Mouse (Mus musculus) liver, embryonic 13.5 days (tissue): ENCODE data around the gene Slc47a2. TPM values are rescaled to one million over a fixed set of nuclear protein-coding genes. Genes with fewer than 3 reads are reported as not detected.

Experiments used
- ATAC-seq: fragments of 200-750 bp; cut with Nextera tagmentation; 2 replicates; pipeline ENCODE4 v1.8.0; 2017; ENCODE audit warnings: low read depth, mild to moderate bottlenecking, moderate number of reproducible peaks, moderate library complexity
- DNase-seq: peaks from one replicate; pipeline ENCODE4 v3.0.0; 2022
- H3K27ac ChIP-seq: fragments of 300-500 bp; sonication (generic); 2 replicates; pipeline ENCODE4 v1.5.1; 2015; ENCODE audit warnings: moderate library complexity, mild to moderate bottlenecking, inconsistent platforms
- H3K27me3 ChIP-seq: fragments of 300-500 bp; sonication (generic); 2 replicates; pipeline ENCODE4 v1.6.1; 2015; ENCODE audit warnings: mild to moderate bottlenecking, inconsistent platforms
- H3K36me3 ChIP-seq: fragments of 300-500 bp; sonication (generic); 2 replicates; pipeline ENCODE4 v1.6.1; 2015; ENCODE audit warnings: mild to moderate bottlenecking, inconsistent platforms
- H3K4me1 ChIP-seq: fragments of 300-500 bp; sonication (generic); replicated peaks from 2 replicates; pipeline ENCODE4 v1.6.1; 2015; ENCODE audit warnings: inconsistent platforms
- H3K4me2 ChIP-seq: fragments of 300-500 bp; sonication (generic); 2 replicates; pipeline ENCODE4 v1.6.1; 2015; ENCODE audit warnings: inconsistent platforms, mild to moderate bottlenecking, moderate library complexity
- H3K4me3 ChIP-seq: fragments of 300-500 bp; sonication (generic); replicated peaks from 2 replicates; pipeline ENCODE4 v1.5.1; 2015; ENCODE audit warnings: mild to moderate bottlenecking, inconsistent platforms
- H3K9ac ChIP-seq: fragments of 300-500 bp; sonication (generic); 2 replicates; pipeline ENCODE4 v1.6.1; 2015; ENCODE audit warnings: mild to moderate bottlenecking, inconsistent platforms
- H3K9me3 ChIP-seq: fragments of 300-500 bp; sonication (generic); replicated peaks from 2 replicates; pipeline ENCODE4 v1.6.1; 2016; ENCODE audit warnings: inconsistent platforms
- WGBS: fragments of 180-500 bp; shearing (Covaris S2); methylation state at CpG from one replicate; pipeline ENCODE4 v1.1.7; 2015; ENCODE audit not compliant: insufficient replicate concordance; 5-methylcytosine and 5-hydroxymethylcytosine counted together
- polyA plus RNA-seq: library from polyadenylated mRNA; unstranded; fragments of >200 nt; fragmentation: Nextera tagmentation; extraction: Ambion mirVana; gene quantifications from 2 replicates; pipeline ENCODE4 v1.2.1, GENCODE M21; 2015

Gene Slc47a2
- polyA plus RNA-seq, 1 experiment from 2014 or later = 0.09 TPM

- no peak overlapping the region for H3K4me2 ChIP-seq
- no peaks in the 10 kb centered on the region for H3K9me3 ChIP-seq
- peaks cover 5% of the 10 kb centered on the region; the same call in 1 of the 2 replicates for H3K4me1 ChIP-seq
- no peak for DNase-seq
- no peak for ATAC-seq
- H3K27me3 ChIP-seq = peaks cover 52% of the 10 kb centered on the region
- no peak overlapping the region for H3K27ac ChIP-seq
- WGBS = 59% methylated on average over 4 of the region's 4 CpGs
- no peak overlapping the region for H3K9ac ChIP-seq
- no peaks in the 10 kb centered on the region for H3K36me3 ChIP-seq
- no peak overlapping the region for H3K4me3 ChIP-seq
These were observed 1.4 kb downstream of the Slc47a2 start for GRCm38 (mm10) chr11:61341233-61341632.

GRCm38 (mm10) chr11:61340374-61340773, 2.3 kb downstream of the Slc47a2 start:
- H3K36me3 ChIP-seq = no peaks in the 10 kb centered on the region
- H3K4me2 ChIP-seq = no peak overlapping the region
- H3K27ac ChIP-seq = no peak overlapping the region
- no peak overlapping the region for H3K9ac ChIP-seq
- no peak overlapping the region for H3K4me3 ChIP-seq
- 56% methylated on average over 4 of the region's 4 CpGs for WGBS
- ATAC-seq (no peak), DNase-seq (no peak)
- H3K9me3 ChIP-seq = no peaks in the 10 kb centered on the region
- peaks cover 45% of the 10 kb centered on the region for H3K27me3 ChIP-seq
- peaks cover 5% of the 10 kb centered on the region; the same call in 1 of the 2 replicates for H3K4me1 ChIP-seq

- Histone ChIP-seq H3K4me2 (no peak overlapping the region), H3K9me3 (no peaks in the 10 kb centered on the region), H3K27me3 (peaks cover 24% of the 10 kb centered on the region), H3K9ac (no peak overlapping the region), H3K4me1 (peaks cover 4% of the 10 kb centered on the region; the same call in 1 of the 2 replicates), H3K36me3 (no peaks in the 10 kb centered on the region), H3K4me3 (no peak overlapping the region), H3K27ac (no peak overlapping the region)
- DNase-seq (no peak), ATAC-seq (no peak)
- 59% methylated on average over 10 of the region's 10 CpGs for WGBS
These were observed 5.1 kb downstream of the Slc47a2 start for GRCm38 (mm10) chr11:61337586-61337985.

- H3K9me3 ChIP-seq = no peaks in the 10 kb centered on the region
- H3K4me1 ChIP-seq = peaks cover 7% of the 10 kb centered on the region; the same call in 1 of the 2 replicates
- no peak overlapping the region for H3K4me3 ChIP-seq
- peaks cover 4% of the 10 kb centered on the region; the same call in 1 of the 2 replicates for H3K27me3 ChIP-seq
- 45% methylated on average over 10 of the region's 10 CpGs for WGBS
- ATAC-seq = no peak
- no peak for DNase-seq
- H3K36me3 ChIP-seq = no peaks in the 10 kb centered on the region
- no peak overlapping the region for H3K4me2 ChIP-seq
- H3K27ac ChIP-seq = no peak overlapping the region
- H3K9ac ChIP-seq = no peak overlapping the region
These were observed 21.6 kb downstream of the Slc47a2 start for GRCm38 (mm10) chr11:61320904-61321687.

- no peak overlapping the region for H3K9ac ChIP-seq
- WGBS = 56% methylated on average over 3 of the region's 3 CpGs
- H3K9me3 ChIP-seq = no peaks in the 10 kb centered on the region
- ATAC-seq = no peak
- H3K4me2 ChIP-seq = no peak overlapping the region
- H3K4me3 ChIP-seq = no peak overlapping the region
- no peaks in the 10 kb centered on the region for H3K36me3 ChIP-seq
- peaks cover 7% of the 10 kb centered on the region; the same call in 1 of the 2 replicates for H3K4me1 ChIP-seq
- no peak for DNase-seq
- no peak overlapping the region for H3K27ac ChIP-seq
- H3K27me3 ChIP-seq = peaks cover 4% of the 10 kb centered on the region; the same call in 1 of the 2 replicates
These were observed 22.6 kb downstream of the Slc47a2 start for GRCm38 (mm10) chr11:61319923-61320567.

GRCm38 (mm10) chr11:61319233-61319922, 23.3 kb downstream of the Slc47a2 start:
- no peak overlapping the region for H3K4me2 ChIP-seq
- WGBS = 51% methylated on average over 12 of the region's 12 CpGs
- ATAC-seq (no peak), DNase-seq (no peak)
- no peak overlapping the region for H3K9ac ChIP-seq
- no peaks in the 10 kb centered on the region for H3K9me3 ChIP-seq
- no peak overlapping the region for H3K27ac ChIP-seq
- no peaks in the 10 kb centered on the region for H3K36me3 ChIP-seq
- H3K27me3 ChIP-seq = 0 out of 2 replicates have a peak, but pooled peaks cover 4% of the 10 kb centered on the region
- no peak overlapping the region for H3K4me3 ChIP-seq
- H3K4me1 ChIP-seq = peaks cover 7% of the 10 kb centered on the region; the same call in 1 of the 2 replicates

GRCm38 (mm10) chr11:61316864-61317263, 25.8 kb downstream of the Slc47a2 start:
- no peak for DNase-seq
- WGBS = 47% methylated on average over 2 of the region's 2 CpGs

GRCm38 (mm10) chr11:61310321-61310720, 32.3 kb downstream of the Slc47a2 start:
- H3K27me3 ChIP-seq = no peaks in the 10 kb centered on the region
- H3K4me3 ChIP-seq = no peak overlapping the region
- no peak overlapping the region for H3K27ac ChIP-seq
- H3K9me3 ChIP-seq = no peaks in the 10 kb centered on the region
- H3K36me3 ChIP-seq = no peaks in the 10 kb centered on the region
- ATAC-seq (no peak), DNase-seq (no peak)
- 44% methylated on average over 7 of the region's 7 CpGs for WGBS
- H3K4me1 ChIP-seq = peaks cover 25% of the 10 kb centered on the region; the same call in 1 of the 2 replicates
- H3K4me2 ChIP-seq = 0 out of 2 replicates have a peak overlapping the region, but pooled peaks have one; percentile 24
- H3K9ac ChIP-seq = no peak overlapping the region

More at GRCm38 (mm10) chr11:61316864-61317263, 25.8 kb downstream of the Slc47a2 start:
- Histone ChIP-seq H3K4me3 (no peak overlapping the region), H3K27ac (no peak overlapping the region), H3K9me3 (no peaks in the 10 kb centered on the region), H3K4me2 (no peak overlapping the region), H3K27me3 (0 out of 2 replicates have a peak, but pooled peaks cover 4% of the 10 kb centered on the region), H3K9ac (no peak overlapping the region), H3K4me1 (peaks cover 15% of the 10 kb centered on the region; the same call in 1 of the 2 replicates), H3K36me3 (no peaks in the 10 kb centered on the region)
- no peak for ATAC-seq

GRCm38 (mm10) chr11:61309831-61310230, 32.8 kb downstream of the Slc47a2 start:
- no peaks in the 10 kb centered on the region for H3K36me3 ChIP-seq
- H3K27ac ChIP-seq = no peak overlapping the region
- H3K27me3 ChIP-seq = no peaks in the 10 kb centered on the region
- H3K4me1 ChIP-seq = peaks cover 25% of the 10 kb centered on the region; the same call in 1 of the 2 replicates
- no peak overlapping the region for H3K4me2 ChIP-seq
- DNase-seq (no peak), ATAC-seq (no peak)
- 55% methylated on average over 12 of the region's 12 CpGs for WGBS
- no peak overlapping the region for H3K4me3 ChIP-seq
- H3K9me3 ChIP-seq = no peaks in the 10 kb centered on the region
- no peak overlapping the region for H3K9ac ChIP-seq

GRCm38 (mm10) chr11:61307795-61308194, 34.9 kb downstream of the Slc47a2 start:
- DNase-seq = peak; percentile 23
- Histone ChIP-seq H3K9ac (no peak overlapping the region), H3K27me3 (no peaks in the 10 kb centered on the region), H3K4me2 (no peak overlapping the region), H3K4me3 (no peak overlapping the region), H3K9me3 (no peaks in the 10 kb centered on the region), H3K27ac (no peak overlapping the region), H3K4me1 (peaks cover 16% of the 10 kb centered on the region; the same call in 1 of the 2 replicates), H3K36me3 (no peaks in the 10 kb centered on the region)
- WGBS = 27% methylated on average over 7 of the region's 7 CpGs
- ATAC-seq = peak; percentile 79; the same call in 1 of the 2 replicates

- Histone ChIP-seq H3K36me3 (no peaks in the 10 kb centered on the region), H3K9ac (no peak overlapping the region), H3K4me3 (no peak overlapping the region), H3K27me3 (no peaks in the 10 kb centered on the region), H3K27ac (no peak overlapping the region), H3K4me2 (no peak overlapping the region), H3K9me3 (no peaks in the 10 kb centered on the region), H3K4me1 (peaks cover 19% of the 10 kb centered on the region)
- ATAC-seq (no peak), DNase-seq (peak; percentile 20)
- WGBS = 61% methylated on average over 4 of the region's 4 CpGs
These were observed 37.3 kb downstream of the Slc47a2 start for GRCm38 (mm10) chr11:61305377-61305776.
